Mouse (Mus musculus): ENCODE measurements around the gene Arhgap30.
A peak's percentile ranks its signal among the peaks of the same experiment; 100 is the strongest.

Gene Arhgap30

DNA sequence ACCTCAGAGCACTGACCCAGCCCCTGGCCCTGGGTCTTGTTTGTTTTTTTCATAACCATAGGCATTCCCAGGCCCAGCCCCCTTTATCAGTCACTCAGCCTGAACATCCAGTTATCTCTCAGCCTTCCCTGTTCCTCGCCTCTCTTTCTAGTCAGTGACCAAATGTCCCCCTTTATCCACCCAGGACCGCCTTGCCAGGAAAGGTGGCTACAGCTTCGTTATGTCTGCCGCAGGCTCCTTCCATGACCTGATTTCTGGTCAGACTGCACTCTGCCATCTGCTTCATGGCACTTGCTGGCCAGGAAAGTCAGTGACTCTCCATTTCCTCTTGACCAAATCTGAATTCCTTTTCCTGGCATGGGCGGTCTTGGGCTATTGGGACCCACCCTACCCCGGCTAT, 10.5 kb upstream of the Arhgap30 start:
- no peak for DNase-seq (ENCODE audit: low read depth)

DNA sequence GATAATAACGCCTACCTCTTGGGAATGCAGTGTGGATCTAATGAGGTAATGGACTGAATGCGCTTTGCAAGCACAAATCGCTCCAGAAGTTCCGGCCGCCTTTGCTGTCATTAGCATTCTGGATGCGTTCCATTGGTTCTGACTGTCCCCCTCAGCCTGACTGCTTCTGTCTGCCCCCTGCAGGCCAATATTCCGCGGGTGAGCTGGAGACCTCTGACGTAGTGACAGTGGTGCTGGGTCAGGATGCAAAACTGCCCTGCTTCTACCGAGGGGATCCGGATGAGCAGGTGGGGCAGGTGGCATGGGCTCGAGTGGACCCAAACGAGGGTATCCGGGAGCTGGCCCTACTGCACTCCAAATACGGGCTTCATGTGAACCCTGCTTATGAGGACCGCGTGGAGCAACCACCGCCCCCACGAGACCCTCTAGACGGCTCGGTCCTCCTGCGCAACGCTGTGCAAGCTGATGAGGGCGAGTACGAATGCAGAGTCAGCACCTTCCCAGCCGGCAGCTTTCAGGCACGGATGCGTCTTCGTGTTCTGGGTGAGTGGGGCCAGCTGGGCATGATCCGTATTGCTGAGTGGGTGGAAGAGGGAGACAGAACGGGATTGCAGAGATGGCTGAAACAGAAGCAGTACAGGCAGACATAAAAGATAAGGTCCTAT, 8.7 kb upstream of the Arhgap30 start:
- DNase-seq (ENCODE audit: low read depth), result peak; percentile 69

DNA sequence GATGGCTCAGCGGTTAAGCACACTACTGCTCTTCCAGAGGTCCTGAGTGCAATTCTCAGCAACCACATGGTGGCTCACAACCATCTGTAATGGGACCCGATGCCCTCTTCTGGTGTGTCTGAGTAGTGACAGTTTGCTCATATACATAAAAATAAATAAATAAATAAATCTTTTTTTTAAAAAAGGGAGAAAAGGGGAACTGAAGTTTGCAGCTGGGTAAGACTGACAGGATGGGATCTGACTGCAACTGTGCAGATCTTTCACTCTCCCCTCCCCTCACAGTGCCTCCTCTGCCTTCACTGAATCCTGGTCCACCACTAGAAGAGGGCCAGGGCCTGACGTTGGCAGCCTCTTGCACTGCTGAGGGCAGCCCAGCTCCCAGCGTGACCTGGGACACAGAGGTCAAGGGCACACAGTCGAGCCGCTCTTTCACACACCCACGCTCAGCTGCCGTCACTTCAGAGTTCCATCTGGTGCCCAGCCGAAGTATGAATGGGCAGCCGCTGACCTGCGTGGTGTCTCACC, 6.6 kb upstream of the Arhgap30 start:
- peak; percentile 26 for DNase-seq (ENCODE audit: low read depth)

DNA sequence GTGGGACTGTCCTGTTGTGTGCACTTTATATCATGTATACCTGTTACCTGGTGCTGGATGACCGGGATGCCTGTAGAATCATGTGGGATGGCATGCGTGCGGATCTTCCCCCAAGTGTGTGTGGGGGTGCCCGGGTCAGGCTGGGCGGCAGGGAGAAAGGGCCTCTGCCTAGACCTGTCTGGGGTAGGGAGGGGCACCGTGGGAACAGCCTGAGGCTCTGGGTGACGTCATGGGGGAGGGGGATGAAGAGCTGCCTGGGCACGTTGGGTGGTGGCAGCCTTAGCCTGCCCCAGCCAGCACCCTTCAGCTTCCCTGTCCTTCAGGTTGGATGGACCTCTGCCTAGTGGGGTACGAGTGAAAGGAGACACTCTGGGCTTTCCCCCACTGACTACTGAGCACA, 4.4 kb upstream of the Arhgap30 start:
- no peak for DNase-seq (ENCODE audit: low read depth)

DNA sequence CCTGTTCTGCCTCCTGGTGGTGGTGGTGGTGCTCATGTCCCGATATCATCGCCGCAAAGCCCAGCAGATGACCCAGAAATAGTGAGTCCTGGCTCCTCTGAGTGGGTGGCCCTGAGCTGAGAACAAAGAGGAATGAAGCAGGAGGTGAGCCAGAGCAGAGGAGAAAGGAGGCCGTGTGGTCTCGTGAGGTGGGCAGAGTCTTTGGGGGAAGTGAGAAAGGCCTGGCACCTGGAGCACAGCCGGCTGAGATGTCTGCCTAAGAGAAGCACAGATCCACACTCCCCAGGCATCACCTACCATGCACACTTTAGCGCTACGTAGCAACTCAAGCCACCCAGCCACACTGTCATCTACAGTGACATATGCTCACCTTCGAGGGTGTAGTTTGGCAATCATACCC, 3.6 kb upstream of the Arhgap30 start:
- DNase-seq (ENCODE audit: low read depth), result no peak

DNA sequence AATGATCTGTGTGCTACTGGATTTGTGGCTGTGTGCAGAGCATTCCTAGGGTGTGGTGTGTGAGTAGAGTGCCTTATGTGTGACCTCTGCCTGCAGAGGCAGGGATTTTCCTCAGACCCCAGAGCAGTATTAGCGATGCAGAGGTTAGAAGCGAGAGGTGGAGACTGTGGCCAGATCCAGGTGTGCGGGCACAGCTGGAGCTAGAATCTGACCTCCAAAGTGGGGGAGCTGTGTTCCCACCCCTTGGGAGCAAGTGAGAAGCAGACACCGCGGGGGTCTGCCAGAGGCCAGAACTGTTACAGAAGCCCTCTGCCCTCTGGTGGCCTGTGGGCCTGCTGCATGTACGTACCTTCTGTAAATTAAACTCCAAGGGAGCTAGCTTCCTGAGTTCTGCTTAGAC, 1.7 kb upstream of the Arhgap30 start:
- peak; percentile 62 for DNase-seq (ENCODE audit: low read depth)

DNA sequence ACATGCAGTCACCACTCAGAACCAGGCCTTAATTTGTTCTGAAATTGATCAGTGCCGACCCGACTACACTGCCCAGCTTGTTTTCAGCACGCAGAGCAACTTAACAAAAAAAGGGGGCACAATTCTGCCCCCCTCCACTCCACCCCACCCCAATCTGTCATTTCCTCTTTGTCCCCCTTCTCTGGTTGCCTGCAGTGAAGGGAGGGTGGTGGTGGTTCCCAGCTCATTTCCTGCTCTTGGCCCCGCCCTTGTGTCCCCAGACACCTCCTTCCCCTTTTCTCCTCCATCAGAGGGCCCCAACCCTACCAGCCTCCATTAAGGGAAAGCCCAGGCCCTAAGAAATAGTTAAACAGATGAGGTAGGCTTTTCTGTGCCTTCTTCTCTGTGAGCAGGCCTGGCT, 1.3 kb downstream of the Arhgap30 start:
- DNase-seq (ENCODE audit: low read depth), result peak; percentile 93

DNA sequence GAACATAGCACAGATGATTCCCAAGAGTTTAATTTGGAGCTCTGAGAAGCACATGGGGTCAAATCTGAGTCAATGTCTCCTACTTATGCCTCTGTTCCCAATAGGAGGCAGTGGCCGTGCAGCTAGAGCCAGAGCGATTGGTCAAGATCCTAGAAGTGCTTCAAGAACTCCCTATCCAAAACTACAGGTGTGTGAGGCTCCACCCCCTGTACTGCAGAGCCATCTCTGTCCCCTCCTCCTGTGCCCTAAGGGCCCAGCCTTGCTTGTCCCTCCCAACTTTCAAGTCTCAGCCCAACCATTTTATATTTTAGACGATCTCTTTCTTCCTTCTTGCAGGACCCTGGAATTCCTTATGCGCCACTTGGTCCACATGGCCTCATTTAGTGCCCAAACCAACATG, 13.1 kb downstream of the Arhgap30 start:
- DNase-seq (ENCODE audit: low read depth), result no peak

DNA sequence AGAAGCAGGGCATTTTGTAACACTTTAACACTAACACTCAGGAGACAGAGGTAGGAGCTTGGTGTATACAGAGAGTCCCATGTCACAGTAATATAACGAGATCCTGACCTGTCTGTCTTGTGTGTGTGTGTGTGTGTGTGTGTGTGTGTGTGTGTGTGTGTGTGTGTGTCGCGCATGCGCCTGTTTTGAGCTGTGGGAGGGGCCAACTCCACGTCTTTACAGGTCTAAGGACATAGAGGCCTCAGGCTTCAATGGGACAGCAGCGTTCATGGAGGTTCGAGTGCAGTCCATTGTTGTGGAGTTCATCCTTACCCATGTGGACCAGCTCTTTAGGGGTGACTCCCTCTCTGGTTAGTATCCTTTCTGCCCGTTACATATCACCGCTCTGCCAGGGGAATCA, 14.2 kb downstream of the Arhgap30 start:
- no peak for DNase-seq (ENCODE audit: low read depth)

DNA sequence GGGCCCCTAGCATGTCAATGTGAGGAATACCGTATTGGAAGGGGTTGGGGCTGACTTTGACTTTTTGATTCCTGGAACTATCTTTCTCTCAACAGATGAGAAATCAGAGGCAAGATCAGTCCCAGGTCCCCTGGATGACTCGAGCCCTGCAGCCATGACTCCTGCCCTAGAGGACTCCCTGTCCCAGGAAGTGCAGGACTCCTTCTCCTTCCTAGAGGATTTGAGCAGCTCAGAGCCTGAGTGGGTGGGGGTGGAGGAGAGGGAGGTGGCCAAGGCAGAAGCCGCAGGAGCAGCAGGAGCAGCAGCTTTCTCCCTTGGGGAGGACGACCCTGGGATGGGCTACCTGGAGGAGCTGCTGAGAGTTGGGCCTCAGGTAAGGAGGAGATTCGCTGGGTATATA, 18.5 kb downstream of the Arhgap30 start:
- DNase-seq (ENCODE audit: low read depth), result no peak

DNA sequence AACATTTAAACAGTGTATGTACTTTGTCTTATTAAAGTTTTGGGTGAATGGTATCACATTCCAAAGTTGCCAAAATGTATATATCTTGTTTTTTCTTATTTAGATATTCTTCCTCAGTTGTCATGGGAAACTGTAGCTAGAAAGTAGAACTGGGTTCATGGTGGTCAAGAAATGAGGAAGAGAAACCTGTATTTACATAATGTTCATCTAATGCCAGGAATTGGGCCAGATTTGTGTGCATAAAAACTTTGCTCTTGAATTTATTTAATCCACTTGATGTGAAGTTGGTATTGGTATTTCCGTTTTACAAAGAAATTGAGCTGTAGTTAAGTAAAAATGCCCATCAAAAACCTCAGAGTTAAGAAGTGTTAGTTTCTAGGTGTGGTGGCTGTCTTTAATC, 21.5 kb downstream of the Arhgap30 start:
- DNase-seq (ENCODE audit: low read depth), result no peak

DNA sequence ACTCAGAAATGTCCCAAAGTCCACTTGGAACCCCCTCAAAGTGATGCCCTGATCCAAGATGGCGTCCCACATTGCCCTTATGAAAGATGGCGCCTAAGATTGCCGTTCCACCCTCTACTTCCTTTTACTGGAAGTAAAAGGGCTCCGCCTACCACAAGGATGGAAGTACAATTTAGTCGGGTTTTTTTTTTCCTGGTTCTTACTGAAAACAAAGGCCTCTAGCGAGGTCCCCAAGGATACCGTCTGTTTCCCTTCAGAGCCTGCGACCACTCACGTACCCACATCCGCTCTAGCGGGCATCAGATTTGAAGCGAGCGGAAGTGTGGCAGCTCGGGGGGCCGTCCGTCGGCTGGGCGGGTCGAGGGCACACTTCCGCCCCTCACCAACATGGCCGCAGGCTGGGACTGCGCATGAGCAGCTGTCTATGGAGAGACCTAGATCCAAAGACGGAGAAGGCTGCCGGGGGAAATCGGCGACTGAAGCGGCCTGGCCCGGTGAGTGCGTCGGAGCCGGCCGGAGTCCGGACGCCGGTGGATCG, 22.3 kb downstream of the Arhgap30 start, which contains the start of gene Usf1:
Gene Usf1 (plus strand): TSS at position 367 of the 538 bp plus-strand sequence.
- peak; percentile 96 for DNase-seq (ENCODE audit: low read depth)

DNA sequence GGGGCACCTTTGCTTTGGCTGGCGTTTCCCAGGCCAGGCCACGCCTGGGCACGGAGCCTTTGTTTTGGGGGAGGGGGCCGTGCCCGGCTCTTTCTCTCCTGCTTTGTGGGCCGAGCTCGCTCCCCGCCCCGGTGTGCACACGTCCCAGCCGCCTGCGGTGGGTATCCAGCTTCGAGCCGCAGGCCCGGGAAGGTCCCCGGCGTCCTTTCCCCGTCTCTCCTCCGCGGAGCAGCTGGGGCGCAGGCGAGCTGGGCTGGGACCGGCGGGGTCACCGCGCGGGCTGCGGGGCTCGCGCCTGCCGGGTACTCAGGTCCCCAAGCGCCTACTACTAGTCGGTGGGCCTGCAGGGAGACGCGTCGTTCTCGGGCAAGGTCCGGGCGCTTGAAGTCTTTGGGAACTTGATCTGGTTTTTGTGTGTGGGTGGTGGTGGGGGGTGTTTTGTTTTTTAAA, 22.8 kb downstream of the Arhgap30 start:
- DNase-seq (ENCODE audit: low read depth), result no peak

DNA sequence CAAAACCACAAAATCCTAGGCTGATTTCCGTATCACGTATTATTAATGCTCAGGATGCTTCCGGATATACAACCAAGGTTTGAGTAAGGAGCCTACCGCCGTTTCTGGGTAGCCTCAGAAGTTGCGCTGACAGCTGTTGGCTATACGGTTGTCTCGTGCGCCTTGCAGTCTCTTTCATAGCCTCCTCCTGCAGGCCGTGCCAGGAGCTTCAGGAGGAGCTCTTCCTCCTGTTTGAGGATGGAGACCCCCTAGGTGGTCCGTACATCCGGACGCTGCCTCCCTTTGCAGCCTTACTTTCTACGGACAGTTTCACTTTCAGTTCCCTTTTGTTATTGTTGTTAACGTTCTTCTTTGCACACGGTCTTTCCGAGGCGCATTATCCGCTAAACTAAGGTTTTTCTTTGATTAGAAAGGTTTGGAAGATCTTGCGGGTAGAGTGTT, 23.3 kb downstream of the Arhgap30 start:
- peak; percentile 74 for DNase-seq (ENCODE audit: low read depth)

DNA sequence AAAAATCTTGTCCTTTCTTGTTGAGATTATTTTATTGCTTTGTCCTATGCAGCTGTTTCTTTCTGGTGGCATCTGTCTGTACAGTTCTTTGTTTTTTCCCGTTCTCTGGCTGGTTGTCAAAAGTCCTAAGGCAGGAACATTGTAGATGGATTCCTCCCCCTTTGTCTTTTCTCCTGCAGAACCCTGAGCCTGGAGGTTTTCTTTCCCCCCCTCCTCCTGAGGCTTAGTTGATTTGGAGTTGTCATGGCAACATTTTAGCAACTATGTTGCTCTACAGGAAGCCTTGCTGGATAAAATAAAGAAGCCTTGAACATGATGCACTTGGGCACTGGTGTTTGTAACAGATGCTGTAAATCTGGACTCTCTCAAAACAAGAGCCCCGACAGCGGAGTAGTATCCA, 23.7 kb downstream of the Arhgap30 start:
- DNase-seq (ENCODE audit: low read depth), result peak; percentile 42

DNA sequence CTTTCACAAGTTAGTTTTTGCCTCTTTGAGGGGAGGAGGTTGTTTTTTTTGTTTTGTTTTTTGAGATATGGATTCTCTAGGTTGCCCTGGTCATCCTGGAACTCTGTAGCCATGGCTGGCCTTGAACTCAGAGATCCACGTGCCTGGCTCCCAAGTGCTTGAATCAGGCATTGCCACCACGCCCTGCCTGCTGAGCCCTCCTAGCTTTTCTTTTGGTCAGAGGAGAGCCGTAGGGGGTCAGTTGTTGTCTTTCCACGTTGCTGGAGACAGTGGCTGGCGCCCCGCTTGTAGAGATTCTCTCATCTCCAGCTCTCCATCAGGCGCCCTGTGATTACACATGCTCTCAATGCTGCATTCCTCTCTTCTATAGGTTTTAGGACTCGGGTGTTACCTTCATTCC, 24.9 kb downstream of the Arhgap30 start:
- no peak for DNase-seq (ENCODE audit: low read depth)

DNA sequence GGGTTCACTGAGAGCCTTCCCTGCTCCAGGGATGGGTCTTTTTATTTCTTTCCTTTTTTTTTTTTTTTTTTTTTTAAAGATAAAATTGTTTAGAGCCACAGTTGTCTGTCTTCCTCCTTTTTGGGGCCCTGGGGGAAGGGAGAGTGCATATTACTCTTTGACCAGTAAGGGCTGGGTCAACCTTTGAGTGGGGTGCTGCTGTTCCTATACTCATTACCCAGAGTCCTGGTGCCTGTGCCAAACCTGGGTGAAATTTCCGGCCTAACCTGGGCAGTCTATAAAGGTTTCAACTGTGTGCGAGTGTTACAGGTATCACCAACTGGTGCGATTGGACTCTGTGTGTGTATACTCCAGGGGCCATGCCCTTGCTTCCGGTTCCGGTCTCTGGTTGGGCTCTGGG, 29.9 kb downstream of the Arhgap30 start, which contains the start of gene Tstd1:
Gene Tstd1 (plus strand): TSS at position 213 of the 400 bp plus-strand sequence.
- DNase-seq (ENCODE audit: low read depth), result no peak

DNA sequence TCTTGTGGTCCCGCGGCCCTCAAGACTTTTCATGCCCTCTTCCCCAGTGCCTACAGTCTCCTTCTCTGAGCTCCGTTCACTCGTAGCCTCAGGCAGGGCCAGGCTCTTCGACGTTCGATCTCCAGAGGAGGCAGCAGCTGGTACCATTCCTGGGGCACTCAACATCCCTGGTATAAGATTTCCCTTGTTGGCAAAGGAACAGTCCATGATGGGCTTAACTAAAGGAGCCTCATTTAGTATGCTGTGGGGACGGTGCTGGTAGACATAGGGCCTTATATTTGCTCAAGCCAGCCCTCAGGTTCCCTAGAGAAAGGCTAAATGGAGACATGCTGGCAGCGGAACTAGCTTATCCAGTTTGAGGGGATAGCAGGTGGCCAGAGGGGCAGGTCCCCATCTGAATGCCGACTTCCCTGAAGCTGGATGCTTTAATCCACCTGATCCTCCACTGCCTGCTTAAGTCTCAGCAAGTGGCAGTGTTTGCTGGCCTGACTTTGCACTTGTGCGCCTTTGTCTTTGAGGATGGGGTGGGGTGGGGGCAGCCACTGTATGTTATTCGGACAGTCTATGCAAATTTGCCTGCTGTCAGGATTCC, 30.6 kb downstream of the Arhgap30 start:
- no peak for DNase-seq (ENCODE audit: low read depth)

DNA sequence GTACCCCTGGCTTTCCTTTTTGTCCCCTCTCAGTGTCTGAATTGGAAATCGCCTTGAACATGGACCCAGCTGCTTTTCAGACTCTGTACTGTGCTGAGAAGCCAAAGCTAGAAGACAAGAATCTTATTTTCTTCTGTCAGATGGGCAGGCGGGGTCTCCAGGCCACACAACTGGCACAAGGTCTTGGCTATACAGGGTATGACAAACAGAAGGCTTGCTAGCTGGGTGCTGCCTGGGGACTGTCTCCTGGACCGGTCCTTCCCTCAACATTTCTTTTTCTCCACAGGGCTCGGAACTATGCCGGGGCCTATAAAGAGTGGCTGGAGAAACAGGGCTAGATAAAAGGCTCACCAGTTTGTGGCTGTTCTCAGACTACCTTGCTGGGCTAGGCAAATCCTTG, 31.2 kb downstream of the Arhgap30 start:
- DNase-seq (ENCODE audit: low read depth), result no peak

DNA sequence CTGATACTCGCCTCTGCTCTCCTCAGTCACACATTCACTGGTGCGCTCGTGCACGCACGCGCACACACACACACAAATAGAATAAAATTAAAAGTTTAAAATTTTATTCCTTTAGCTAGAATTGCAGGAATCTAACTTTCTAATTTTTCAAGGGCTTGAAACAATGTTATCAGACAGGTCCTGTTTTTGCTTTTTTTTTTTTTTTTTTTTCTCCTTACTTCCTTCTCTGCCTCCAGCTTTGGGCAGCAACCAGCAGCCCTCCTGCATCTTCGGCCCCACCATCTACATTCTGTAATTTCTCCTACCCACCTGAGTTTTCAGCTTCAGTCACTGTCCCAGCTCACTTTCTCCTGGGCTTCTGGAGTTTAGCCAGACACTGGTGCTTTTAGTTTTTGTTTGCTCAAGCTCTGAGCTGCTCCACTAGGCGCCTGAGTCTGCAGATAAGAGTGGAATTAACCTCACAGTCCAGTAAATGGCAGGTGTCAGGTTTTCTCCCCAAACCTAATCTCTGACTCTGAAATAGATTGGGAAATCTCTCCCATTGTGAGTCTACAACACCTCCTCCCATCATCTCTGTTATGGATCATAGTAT, 33.8 kb downstream of the Arhgap30 start:
- DNase-seq (ENCODE audit: low read depth), result peak; percentile 15

DNA sequence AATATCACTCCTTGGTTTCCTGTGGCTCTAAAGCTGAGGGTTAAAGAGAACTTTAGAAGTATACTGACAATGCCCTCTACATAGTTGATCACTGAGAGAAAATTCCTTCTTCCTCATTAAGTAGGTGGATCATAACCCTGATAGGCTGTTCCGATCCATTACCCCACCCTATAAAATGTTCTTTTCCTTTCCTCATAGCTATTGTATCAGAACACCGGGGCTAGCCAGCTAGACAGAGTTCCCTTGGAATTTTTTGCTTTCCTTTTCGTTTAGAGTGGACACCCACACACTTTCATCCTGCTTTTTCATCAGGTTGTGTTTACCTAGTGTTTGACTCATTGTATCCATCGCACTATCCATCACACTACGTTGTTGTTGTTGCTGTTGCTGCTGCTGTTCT, 35.9 kb downstream of the Arhgap30 start:
- DNase-seq (ENCODE audit: low read depth), result no peak

DNA sequence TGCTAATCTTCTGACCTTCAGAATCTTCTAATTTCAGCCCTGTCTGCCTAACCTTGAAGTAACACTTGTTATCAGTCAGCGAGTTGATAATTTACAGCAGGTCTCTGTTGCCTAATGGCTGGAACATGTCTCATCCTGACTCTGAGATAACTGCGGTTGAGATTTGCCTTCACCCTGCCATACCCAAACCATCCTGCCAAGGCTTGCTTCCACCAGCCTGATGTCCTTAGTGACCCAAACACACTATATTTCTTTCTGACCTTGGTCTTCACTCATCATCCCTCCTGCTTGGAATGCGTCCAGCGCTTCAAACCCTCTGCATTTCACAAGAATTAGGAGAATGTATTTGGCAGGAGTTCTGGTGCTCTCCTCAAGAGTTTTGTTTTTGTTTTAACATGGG, 36.4 kb downstream of the Arhgap30 start:
- no peak for DNase-seq (ENCODE audit: low read depth)

DNA sequence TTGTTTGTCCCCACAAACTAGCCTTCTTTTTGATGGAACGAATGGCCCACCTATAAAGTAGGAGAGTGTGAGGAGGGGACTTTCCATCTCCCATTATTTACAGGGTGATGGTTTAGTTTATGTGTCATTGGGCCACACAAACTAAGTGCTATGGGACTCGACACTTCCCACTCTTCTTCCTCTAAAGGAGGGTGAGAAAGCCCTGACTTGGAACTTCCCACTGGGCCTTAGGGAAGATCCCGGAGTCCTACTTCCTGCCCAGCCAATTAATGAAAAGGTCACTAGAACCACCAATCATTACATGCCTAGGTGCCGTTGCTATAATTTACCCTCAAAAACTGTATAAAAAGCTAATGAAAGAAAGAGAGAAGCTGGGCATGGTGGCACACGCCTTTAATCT, 43.4 kb downstream of the Arhgap30 start:
- DNase-seq (ENCODE audit: low read depth), result no peak

Data from 416B (cell line).